Mouse (Mus musculus) MEL (cell line): ENCODE results near the gene Slc9a4.

Experiments
- BHLHE40 ChIP-seq: IDR thresholded peaks from 2 replicates; pipeline ENCODE4 v1.6.1; 2012; ENCODE audit warnings: low read depth, mild to moderate bottlenecking, inconsistent platforms, low read length, improper control_type of control experiment, borderline replicate concordance
- CTCF ChIP-seq, 3 experiments: IDR thresholded peaks in 2 of 3; conservative IDR thresholded peaks in 1 of 3; 2 replicates each; pipeline ENCODE4 v1.5.1; 2011 to 2012; ENCODE audit warnings: low read length in 3 of 3, low read depth in 2 of 3, mild to moderate bottlenecking in 2 of 3, improper control_type of control experiment in 1 of 3, inconsistent platforms in 1 of 3, mixed read lengths in 1 of 3, moderate library complexity in 1 of 3; ENCODE audit not compliant: control insufficient read depth in 1 of 3, insufficient read depth in 1 of 3, poor library complexity in 1 of 3, severe bottlenecking in 1 of 3
- E2F4 ChIP-seq: IDR thresholded peaks from 2 replicates; pipeline ENCODE4 v1.6.1; 2011; ENCODE audit warnings: low read depth, low read length, improper control_type of control experiment, borderline replicate concordance
- EP300 ChIP-seq, 2 experiments: IDR thresholded peaks; 2 replicates each; pipeline ENCODE4 v1.6.1; 2011; ENCODE audit warnings: improper control_type of control experiment in 2 of 2, low read length in 2 of 2, low read depth in 1 of 2, mild to moderate bottlenecking in 1 of 2
- JUND ChIP-seq: IDR thresholded peaks from 2 replicates; pipeline ENCODE4 v1.6.1; 2011; ENCODE audit warnings: low read depth, mild to moderate bottlenecking, improper control_type of control experiment, low read length
- MAX ChIP-seq: IDR thresholded peaks from 2 replicates; pipeline ENCODE4 v1.6.1; 2011; ENCODE audit warnings: low read length, improper control_type of control experiment
- POLR2A ChIP-seq, 2 experiments: IDR thresholded peaks; 2 replicates each; pipeline ENCODE4 v1.6.1; 2011 to 2012; ENCODE audit warnings: low read length in 2 of 2, mild to moderate bottlenecking in 2 of 2, control low read depth in 1 of 2, improper control_type of control experiment in 1 of 2, low read depth in 1 of 2, moderate library complexity in 1 of 2; ENCODE audit not compliant: control insufficient read depth in 1 of 2, insufficient read depth in 1 of 2, poor library complexity in 1 of 2
- USF1 ChIP-seq: IDR thresholded peaks from 2 replicates; pipeline ENCODE4 v1.6.1; 2014; ENCODE audit warnings: low read depth, mild to moderate bottlenecking, inconsistent platforms, low read length, improper control_type of control experiment, moderate library complexity

GRCm38 (mm10) chr1:40677306-40677705 is 97.4 kb downstream of the Slc9a4 start:
- TF ChIP-seq CTCF (IDR thresholded peaks at IDR 0.05 in 2 of 3, conservative IDR thresholded peaks at IDR 0.05 in 1 of 3; ENCODE audit: control insufficient read depth in 1 of 3, insufficient read depth in 1 of 3, low read depth in 2 of 3, low read length in 3 of 3, poor library complexity in 1 of 3, severe bottlenecking in 1 of 3) (no peak), BHLHE40 (no peak), USF1 (no peak), EP300 (IDR thresholded peaks at IDR 0.05; ENCODE audit: low read depth in 1 of 2, low read length in 2 of 2) (no peak), POLR2A (IDR thresholded peaks at IDR 0.05; ENCODE audit: control insufficient read depth in 1 of 2, insufficient read depth in 1 of 2, low read depth in 1 of 2, low read length in 2 of 2, poor library complexity in 1 of 2) (no peak), JUND (no peak), MAX (no peak), E2F4 (no peak)
